Mouse (Mus musculus) monocyte, adult 5-6 weeks (primary cell): ENCODE measurements around the gene Foxp1. TPM values are rescaled to one million over a fixed set of nuclear protein-coding genes. Genes with fewer than 3 reads are reported as not detected.

Experiments
- ATAC-seq: fragments of 153-309, 156-312 bp; replicated peaks from 2 replicates; pipeline ENCODE4 v1.8.0; 2017; ENCODE audit warnings: mild to moderate bottlenecking; ENCODE audit not compliant: low TSS enrichment, insufficient number of reproducible peaks, severe bottlenecking, poor library complexity, low FRiP score
- total RNA-seq: library from RNA; stranded (forward); fragments of 200-1000, 200-491, 200-594 nt; gene quantifications from 3 replicates; pipeline ENCODE4 v1.2.3, GENCODE M21; 2017

Foxp1 gene
- total RNA-seq, 1 experiment from 2014 or later, result 75.1 TPM

DNA sequence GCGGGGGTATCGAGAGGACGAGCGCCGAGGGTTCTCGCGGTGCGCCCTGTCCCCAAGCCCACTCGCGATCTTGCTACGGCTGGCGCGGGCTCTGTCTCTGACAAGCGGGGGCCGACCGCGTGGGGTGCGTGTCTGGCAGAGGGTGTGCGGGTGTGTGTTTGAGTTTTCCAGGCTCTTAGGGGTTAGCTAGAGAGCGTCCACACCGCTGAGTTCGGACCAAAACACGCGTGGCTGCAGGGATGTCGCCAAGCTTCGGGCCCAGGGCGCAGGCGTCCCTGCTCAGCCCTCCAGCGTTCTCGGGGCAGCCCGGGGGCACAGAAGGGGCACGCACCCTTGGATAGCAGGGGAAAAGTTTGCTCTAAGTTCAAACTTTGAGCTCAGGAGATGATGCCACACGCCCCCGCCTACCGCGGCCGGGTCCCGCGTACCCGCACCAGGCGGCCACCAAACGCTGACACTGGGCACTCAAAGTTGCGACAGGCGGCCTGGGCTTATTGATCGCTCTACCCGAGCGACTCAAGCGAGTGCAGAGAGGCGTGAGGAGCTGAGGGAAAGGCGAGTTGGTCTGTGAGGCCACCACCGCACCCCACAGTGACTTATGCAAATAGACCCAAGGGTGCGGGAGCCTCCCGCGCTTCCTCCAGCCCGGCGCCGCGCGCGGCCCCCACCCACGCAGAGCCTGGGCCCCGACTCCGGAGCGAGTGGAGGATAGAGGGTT, 721 bp downstream of the Foxp1 start:
- ATAC-seq, result peak; percentile 15; the same call in 1 of the 2 replicates

DNA sequence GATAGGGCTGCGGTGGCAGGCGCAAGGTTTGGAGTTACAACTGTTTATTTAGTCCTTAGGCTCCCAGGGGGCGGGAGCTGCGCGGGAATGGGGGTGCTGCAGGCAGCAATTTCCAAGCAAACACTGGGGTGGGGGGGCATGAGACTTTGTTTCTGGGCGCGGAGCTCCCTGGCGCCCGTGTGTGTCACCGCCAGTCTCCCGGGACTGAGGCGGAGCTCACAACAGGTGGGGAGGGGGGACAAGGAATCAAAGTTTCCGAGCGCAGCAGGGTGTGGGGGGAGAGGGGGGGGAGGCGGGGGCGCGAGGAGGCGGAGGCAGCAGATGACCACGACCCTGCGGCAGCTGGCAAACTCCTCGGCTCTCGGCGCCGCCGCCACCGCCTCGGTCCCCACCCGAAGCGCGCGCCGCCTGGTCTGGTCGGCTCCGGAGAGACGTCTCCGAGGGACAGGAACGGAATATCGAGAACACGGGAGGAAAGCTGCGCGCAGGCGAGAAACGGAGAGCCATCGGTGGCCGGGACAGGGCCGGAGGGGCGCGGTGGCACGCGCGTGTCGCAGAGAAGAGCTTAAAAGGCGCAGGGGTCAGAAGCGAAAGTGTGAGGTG, 1.4 kb downstream of the Foxp1 start:
- ATAC-seq, result no peak; the same call in 1 of the 2 replicates

DNA sequence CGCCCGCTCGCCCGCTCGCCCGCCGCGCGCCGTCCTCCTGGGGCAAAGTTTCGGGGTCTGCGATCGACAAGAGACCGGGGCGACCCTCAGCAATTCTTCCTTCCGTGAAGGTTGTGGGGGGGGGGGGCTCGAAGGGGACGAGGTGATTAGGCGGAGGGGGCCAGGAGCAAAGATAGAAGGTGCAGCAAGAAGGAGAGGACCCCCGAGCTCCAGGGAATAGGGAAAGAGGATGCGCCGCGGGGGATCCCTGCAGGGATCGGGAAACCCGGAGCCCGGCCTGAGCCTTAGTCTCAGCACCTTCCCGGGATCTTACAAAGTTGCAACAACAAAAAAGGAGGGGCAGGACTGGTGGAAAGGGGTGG, 1.9 kb downstream of the Foxp1 start:
- no peak for ATAC-seq

- ATAC-seq, result no peak
These were observed 2.5 kb downstream of the Foxp1 start for GRCm38 (mm10) chr6:99519806-99520675.

DNA sequence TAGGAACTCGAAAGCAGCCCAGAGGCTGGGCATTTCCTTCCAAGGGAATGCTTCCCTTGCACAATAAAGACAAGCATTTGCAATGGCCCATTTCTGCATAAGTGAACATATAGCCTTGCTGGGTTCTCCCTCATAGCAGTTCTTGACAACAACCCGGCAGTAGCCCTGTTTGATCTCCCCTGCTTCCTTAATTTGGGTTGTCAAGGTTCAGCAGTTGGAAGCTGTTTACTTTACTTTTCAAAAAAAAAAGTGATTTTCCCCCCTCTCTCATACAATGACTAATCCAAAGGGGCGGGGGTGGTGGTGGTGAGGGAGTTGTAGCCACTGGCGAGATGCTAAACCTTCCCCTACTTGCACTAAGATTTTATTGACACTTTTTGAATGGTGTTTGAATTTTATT, 3.5 kb downstream of the Foxp1 start:
- ATAC-seq, result no peak

DNA sequence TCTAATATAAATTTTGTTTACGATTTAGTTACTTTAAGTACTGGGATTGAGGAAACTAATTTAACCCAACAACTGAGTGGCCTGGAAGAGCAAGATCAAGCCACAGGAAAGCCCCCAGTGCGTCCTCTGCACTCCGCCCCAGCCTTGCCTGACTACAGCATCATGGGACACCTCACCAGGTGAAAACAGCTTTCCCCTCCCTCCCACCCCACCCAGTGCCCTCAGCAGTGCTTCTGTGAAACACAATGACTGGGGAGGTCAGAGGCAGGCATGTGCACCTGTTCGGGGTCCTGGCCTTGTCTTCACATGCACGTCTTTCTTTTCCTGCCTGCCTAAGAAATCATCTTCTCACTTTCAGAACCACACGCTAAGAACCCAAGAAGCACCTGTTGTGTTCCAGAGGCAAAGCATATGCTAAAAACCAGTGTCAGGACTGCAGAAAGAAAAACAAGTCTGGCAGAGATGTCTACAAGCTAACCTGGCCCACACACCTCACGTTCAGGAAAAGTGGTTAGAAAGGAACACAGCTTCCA, 6.8 kb downstream of the Foxp1 start:
- ATAC-seq, result no peak

DNA sequence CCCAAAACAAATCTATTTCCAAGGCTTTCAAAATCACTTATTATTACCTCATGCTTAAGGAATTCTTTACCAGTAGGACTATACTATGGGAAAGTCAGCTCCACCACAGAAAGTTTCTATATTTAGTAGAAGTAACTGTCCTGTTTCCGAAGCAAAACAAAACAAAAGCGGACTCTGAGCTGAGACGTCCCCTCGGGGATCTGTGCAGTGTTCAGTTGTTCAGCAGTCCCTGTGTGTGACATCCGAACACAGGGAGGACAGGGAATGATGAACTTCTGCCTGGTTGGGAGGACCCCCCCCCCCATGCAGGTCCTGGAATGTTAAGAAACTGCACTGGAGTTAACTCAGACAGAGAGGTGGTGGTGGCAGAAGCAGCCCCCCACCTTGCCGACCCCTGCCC, 10.7 kb downstream of the Foxp1 start:
- ATAC-seq, result no peak

DNA sequence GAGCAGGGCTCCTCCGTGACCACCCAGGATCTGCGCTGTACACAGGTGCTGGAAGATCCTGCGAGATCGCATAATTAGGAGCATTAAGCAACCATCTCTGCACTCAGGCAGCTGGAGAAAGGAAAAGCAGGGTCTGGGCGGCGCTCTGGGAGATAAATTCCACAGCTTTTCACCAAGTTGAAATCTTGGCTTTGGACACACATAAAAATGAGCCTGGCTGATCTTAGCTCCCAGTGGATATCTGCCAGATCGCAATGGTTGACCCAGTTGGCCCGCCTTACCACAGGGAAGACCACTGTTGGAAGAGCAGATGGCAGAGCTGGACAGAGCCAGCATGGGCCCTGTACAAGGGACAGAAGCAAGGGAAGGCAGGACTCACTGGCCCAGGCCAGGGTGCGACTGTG, 13.3 kb downstream of the Foxp1 start:
- no peak for ATAC-seq

- ATAC-seq, result no peak
These were observed 15.7 kb downstream of the Foxp1 start for GRCm38 (mm10) chr6:99506816-99507215.

DNA sequence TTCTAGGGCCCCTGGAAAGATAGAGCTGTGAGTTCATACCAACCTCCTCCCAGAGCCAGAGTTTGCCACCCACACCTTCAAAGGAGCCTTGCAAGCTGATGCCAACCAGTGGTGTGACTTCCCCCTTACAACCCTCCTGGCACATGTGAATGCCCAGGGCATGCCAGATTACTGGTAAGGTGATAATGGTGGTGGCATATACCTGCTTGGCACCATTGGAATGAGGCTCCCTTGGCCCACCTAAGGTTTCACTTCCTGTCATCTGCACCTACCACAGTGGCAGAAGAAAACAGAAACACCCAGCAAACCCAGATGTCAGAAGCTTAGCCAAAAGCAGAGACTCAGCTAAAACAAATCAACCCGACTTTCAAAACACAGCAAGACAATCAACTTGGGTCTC, 18.8 kb downstream of the Foxp1 start:
- no peak for ATAC-seq

- ATAC-seq, result no peak
These were observed 19.8 kb downstream of the Foxp1 start for GRCm38 (mm10) chr6:99502727-99503126.

DNA sequence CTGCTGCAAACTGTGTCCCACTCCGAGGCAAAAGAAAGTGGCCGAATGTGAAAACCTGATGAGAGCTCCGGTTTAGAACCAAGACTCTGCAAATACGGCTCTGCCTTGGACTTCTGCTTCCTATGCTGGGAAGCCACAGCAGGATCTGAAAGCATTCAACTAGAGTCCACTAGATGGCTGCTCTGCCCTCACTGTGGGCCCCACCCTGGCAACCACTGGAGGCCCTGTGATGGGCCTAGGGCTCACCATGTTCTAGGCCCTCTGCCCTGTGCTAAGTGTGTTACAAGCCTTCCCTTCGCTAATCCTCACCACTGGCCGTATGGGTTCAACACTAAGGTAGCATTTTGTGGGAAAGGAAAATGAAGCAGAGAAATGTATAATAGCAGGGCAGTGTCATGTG, 20.2 kb downstream of the Foxp1 start:
- peak; percentile 73 for ATAC-seq

GRCm38 (mm10) chr6:99500570-99501270, 21.8 kb downstream of the Foxp1 start:
- ATAC-seq, result no peak

DNA sequence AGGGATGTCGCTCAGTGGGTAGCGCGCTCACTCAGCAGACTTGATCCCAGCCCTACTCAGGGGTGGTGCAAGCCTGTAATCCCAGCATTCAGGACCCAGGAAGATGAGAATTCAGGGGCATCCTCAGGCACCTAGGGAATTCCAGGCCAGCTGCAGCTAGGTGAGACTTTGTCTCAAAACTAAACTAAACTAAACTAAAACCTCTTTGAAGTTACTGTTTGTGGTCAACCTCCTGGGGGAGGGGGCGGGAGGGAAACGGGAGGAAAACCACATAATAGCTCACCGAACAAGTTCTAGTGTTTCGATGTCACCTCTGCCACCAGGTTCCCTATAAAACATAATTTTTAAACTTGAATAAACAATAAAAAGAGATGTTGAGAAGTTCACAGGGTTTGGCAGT, 24.4 kb downstream of the Foxp1 start:
- ATAC-seq, result no peak

GRCm38 (mm10) chr6:99496114-99496513, 26.4 kb downstream of the Foxp1 start:
- no peak for ATAC-seq

DNA sequence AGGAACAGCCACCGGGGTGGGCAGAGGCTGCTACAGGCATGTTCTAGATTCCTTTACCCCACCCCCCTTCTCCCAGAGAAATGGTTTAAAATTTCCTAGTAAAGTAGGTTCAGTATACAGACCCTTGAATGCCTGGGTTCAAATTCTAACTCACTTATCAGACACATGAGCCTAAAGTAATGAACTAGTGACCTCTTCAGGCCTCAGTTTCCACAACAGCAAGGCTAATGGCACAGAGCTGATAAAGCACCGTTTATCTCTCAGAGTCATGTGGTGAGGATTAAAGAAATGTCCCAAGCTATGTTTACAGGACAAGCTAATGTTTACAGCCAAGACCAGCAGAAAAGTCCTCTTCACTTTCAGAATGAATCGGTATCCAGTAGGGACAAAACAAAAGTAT, 29.6 kb downstream of the Foxp1 start:
- ATAC-seq, result no peak

DNA sequence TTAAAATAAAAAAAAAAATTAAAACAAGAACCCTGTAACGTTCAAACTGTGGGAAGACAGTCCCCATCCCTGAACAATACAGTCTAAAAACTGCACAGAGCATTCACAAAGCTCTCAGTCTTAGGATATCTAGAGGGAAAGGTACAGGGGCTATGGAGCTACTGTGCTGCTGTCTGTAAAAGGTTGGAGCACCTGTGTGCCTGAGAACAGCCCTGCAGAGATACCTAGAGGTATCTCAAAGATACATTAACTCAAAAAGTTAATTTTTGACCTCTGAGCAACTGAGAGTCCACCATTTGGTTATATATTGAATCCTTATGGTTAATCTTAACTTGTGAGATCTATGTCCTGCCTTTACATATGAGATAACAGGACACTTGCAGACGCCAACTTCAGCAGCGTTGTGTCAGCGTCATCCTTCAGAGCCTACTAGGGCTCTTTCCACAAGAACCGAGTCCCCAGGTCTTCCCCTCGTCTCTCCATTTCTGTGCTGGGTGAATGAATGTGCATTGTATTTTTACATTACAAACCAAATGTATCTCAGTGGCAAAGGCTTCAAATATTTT, 30.5 kb downstream of the Foxp1 start:
- ATAC-seq, result no peak

DNA sequence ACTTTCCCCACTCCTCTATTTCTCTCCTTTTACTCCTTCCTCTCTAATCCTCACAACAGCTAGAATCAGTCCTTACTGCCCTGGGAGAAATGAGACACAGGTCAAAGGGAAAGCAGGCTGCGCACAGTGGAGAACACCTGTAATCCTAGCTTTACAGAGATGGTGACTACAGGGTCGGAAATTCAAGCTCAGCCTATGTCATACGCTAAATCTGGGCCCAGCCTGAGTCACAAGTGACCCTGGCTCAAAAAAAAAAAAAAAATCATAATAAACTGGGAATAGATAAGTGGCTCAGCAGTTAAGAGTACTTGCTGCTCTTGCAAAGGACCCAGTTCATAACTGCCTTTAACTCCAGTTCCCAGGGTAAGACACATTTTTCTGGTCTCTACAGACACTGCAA, 31.4 kb downstream of the Foxp1 start:
- ATAC-seq, result no peak
